In genomic region chr2:151930389-151931074, GRCm38 (mm10) we compare ENCODE assay signal across 9 mouse cellular contexts. TPM values are rescaled to one million over a fixed set of nuclear protein-coding genes. Genes with fewer than 3 reads are reported as not detected.
DNase-seq lines count a peak whose midpoint lies in the region; ATAC-seq and TF ChIP-seq lines count a peak whose summit lies in the region.
"Had no signal": no experiment of that assay in that cellular context is flagged by ENCODE, and none has a peak within 500 bp of the region (broad histone marks: within the 10 kb centered on the region; RNA-seq: fewer than 3 reads in every experiment).

No protein-coding gene starts in this region.

- no peak overlapping the region for H3K4me3 ChIP-seq in MEL (ENCODE audit: control insufficient read depth in 1 of 2, insufficient read depth in 1 of 2, low read depth in 2 of 2, low read length in 2 of 2)
- no peak overlapping the region for H3K4me3 ChIP-seq in forebrain, embryonic 11.5 days (ENCODE audit: low read depth, low read length)
- no peak overlapping the region for H3K4me3 ChIP-seq in hindbrain, embryonic 11.5 days (ENCODE audit: low read depth, low read length)
- H3K4me3 ChIP-seq: limb, embryonic 15.5 days had no signal

- DNase-seq in MEL (ENCODE audit: low read depth, low spot score): peak; percentile 72
- DNase-seq in c-Kit-positive CD71-negative TER-119-negative erythroid progenitor cells, embryonic 14.5 days (ENCODE audit: low read depth): peak; percentile 66
- peak; percentile 91 for DNase-seq in forebrain, embryonic 11.5 days (ENCODE audit: low spot score)
- DNase-seq in hindbrain, embryonic 11.5 days (ENCODE audit: low spot score): peak; percentile 93
- peak; percentile 56 to 82 for DNase-seq in layer of hippocampus, adult 8-10 months (ENCODE audit: low spot score in 2 of 2)
- DNase-seq in lung, postnatal 14 days: peak; percentile 94
- DNase-seq in retina, embryonic 14.5 days (ENCODE audit: low spot score): peak; percentile 92
- peak; percentile 96 for DNase-seq in thymus, postnatal 4 days

- no peak overlapping the region for H3K4me2 ChIP-seq in forebrain, embryonic 11.5 days (ENCODE audit: low read depth, low read length, severe bottlenecking)
- H3K4me2 ChIP-seq in hindbrain, embryonic 11.5 days (replicated peaks; ENCODE audit: low read depth, low read length): no peak overlapping the region
- H3K4me2 ChIP-seq: limb, embryonic 15.5 days had no signal

- H3K4me1 ChIP-seq in MEL (ENCODE audit: control insufficient read depth in 1 of 2, insufficient read depth in 2 of 2, low read length in 2 of 2): no peaks in the 10 kb centered on the region
- H3K4me1 ChIP-seq in forebrain, embryonic 11.5 days (replicated peaks; ENCODE audit: control insufficient read depth, insufficient read depth, low read length): no peaks in the 10 kb centered on the region
- no peaks in the 10 kb centered on the region for H3K4me1 ChIP-seq in hindbrain, embryonic 11.5 days (replicated peaks; ENCODE audit: control insufficient read depth, insufficient read depth, low read length)
- H3K4me1 ChIP-seq: limb, embryonic 15.5 days had no signal

- H3K79me2 ChIP-seq in MEL (ENCODE audit: control insufficient read depth, insufficient read depth, low read length, poor library complexity): no peaks in the 10 kb centered on the region

- H3K27me3 ChIP-seq in MEL (ENCODE audit: control insufficient read depth in 1 of 2, insufficient read depth in 2 of 2, low read length in 2 of 2): no peaks in the 10 kb centered on the region
- H3K27me3 ChIP-seq in forebrain, embryonic 11.5 days (ENCODE audit: control insufficient read depth, insufficient read depth, low read length): no peaks in the 10 kb centered on the region
- H3K27me3 ChIP-seq in hindbrain, embryonic 11.5 days (ENCODE audit: control insufficient read depth, insufficient read depth, low read length): no peaks in the 10 kb centered on the region
- H3K27me3 ChIP-seq: limb, embryonic 15.5 days had no signal

- TF ChIP-seq EP300 in MEL (IDR thresholded peaks at IDR 0.05; ENCODE audit: low read depth in 1 of 2, low read length in 2 of 2): no peak

- peak; percentile 57 for TF ChIP-seq RAD21 in MEL (IDR thresholded peaks at IDR 0.05; ENCODE audit: low read depth, low read length)

- no peak overlapping the region for H3K9ac ChIP-seq in MEL (ENCODE audit: control insufficient read depth, low read depth, low read length, poor library complexity, severe bottlenecking)
- H3K9ac ChIP-seq in forebrain, embryonic 11.5 days (ENCODE audit: low read length): no peak overlapping the region
- no peak overlapping the region for H3K9ac ChIP-seq in hindbrain, embryonic 11.5 days (ENCODE audit: low read depth, low read length)
- H3K9ac ChIP-seq: limb, embryonic 15.5 days had no signal

- ATAC-seq in forebrain, embryonic 11.5 days (replicated peaks; ENCODE audit: low FRiP score): peak; percentile 81
- peak; percentile 73 for ATAC-seq in hindbrain, embryonic 11.5 days (ENCODE audit: low FRiP score)

- no peak overlapping the region for H3K27ac ChIP-seq in MEL (ENCODE audit: control insufficient read depth, low read depth, low read length)
- H3K27ac ChIP-seq in forebrain, embryonic 11.5 days (ENCODE audit: low read depth, low read length): no peak overlapping the region
- H3K27ac ChIP-seq in hindbrain, embryonic 11.5 days (ENCODE audit: low read depth, low read length): no peak overlapping the region
- H3K27ac ChIP-seq: limb, embryonic 15.5 days had no signal

- 32% methylated on average over 7 of the region's 7 CpGs for WGBS in forebrain, embryonic 11.5 days
- 33% methylated on average over 7 of the region's 7 CpGs for whole genome bisulfite sequencing in hindbrain, embryonic 11.5 days

- TF ChIP-seq CTCF in MEL (IDR thresholded peaks at IDR 0.05 in 2 of 3, conservative IDR thresholded peaks at IDR 0.05 in 1 of 3; ENCODE audit: control insufficient read depth in 1 of 3, insufficient read depth in 1 of 3, low read depth in 2 of 3, low read length in 3 of 3, poor library complexity in 1 of 3, severe bottlenecking in 1 of 3): peak; percentile 90 to 95 (median 92)

- H3K36me3 ChIP-seq in MEL (ENCODE audit: control insufficient read depth in 1 of 2, insufficient read depth in 2 of 2, low read length in 2 of 2): no peaks in the 10 kb centered on the region
- H3K36me3 ChIP-seq in forebrain, embryonic 11.5 days (ENCODE audit: control insufficient read depth, insufficient read depth, low read length): no peaks in the 10 kb centered on the region
- H3K36me3 ChIP-seq in hindbrain, embryonic 11.5 days (ENCODE audit: control insufficient read depth, insufficient read depth, low read length): no peaks in the 10 kb centered on the region
- H3K36me3 ChIP-seq: limb, embryonic 15.5 days had no signal

- H3K9me3 ChIP-seq in MEL (replicated peaks; ENCODE audit: insufficient read depth, low read length): no peaks in the 10 kb centered on the region
- no peaks in the 10 kb centered on the region for H3K9me3 ChIP-seq in forebrain, embryonic 11.5 days (ENCODE audit: control insufficient read depth, low read length)
- no peaks in the 10 kb centered on the region for H3K9me3 ChIP-seq in hindbrain, embryonic 11.5 days (ENCODE audit: control insufficient read depth, low read length)
- H3K9me3 ChIP-seq: limb, embryonic 15.5 days had no signal

- TF ChIP-seq POLR2A in MEL (IDR thresholded peaks at IDR 0.05; ENCODE audit: control insufficient read depth in 1 of 2, insufficient read depth in 1 of 2, low read depth in 1 of 2, low read length in 2 of 2, poor library complexity in 1 of 2): no peak

TF ChIP-seq in MEL, 35 proteins besides CTCF, POLR2A, EP300 and RAD21:
- TF ChIP-seq MXI1 (IDR thresholded peaks at IDR 0.05; ENCODE audit: low read depth, low read length) (no peak), ZC3H11A (IDR thresholded peaks at IDR 0.05; ENCODE audit: low read depth, low read length) (peak; percentile 50; the same call in 1 of the 2 replicates), JUND (IDR thresholded peaks at IDR 0.05; ENCODE audit: low read depth, low read length) (no peak), SMC3 (IDR thresholded peaks at IDR 0.05; ENCODE audit: low read depth, low read length) (peak; percentile 81)

RNA-seq across cellular contexts. Expression of gene Angpt4, which starts 19.5 kb away (rescaled TPM):
- total RNA-seq in MEL (2012; rRNA removed): not detected in 2 replicates
- not detected for polyA plus RNA-seq in MEL (2012; ENCODE audit: insufficient read depth in 1 of 2, insufficient read length in 2 of 2, low read depth in 1 of 2, low replicate concordance in 2 of 2, missing spikeins in 1 of 2)
- not detected in 2 replicates for polyA plus RNA-seq in forebrain, embryonic 11.5 days (2014; fragmentation: Nextera tagmentation; extraction: Ambion mirVana)
- polyA plus RNA-seq in hindbrain, embryonic 11.5 days (2014; fragmentation: Nextera tagmentation; extraction: Ambion mirVana): 0.14 and 0.23 TPM in 2 replicates
- total RNA-seq in layer of hippocampus, adult 8-10 months (2022): under 1 TPM in 1 of 4 experiments, not detected in 3; 0.14 TPM

RNA-seq across cellular contexts. Expression of gene Fam110a, which starts 49.5 kb away (rescaled TPM):
- 5.7 TPM in 2 replicates for total RNA-seq in MEL (2012; rRNA removed)
- polyA plus RNA-seq in MEL (2012; ENCODE audit: insufficient read depth in 1 of 2, insufficient read length in 2 of 2, low read depth in 1 of 2, low replicate concordance in 2 of 2, missing spikeins in 1 of 2): 10 to 100 TPM in 1 of 2 experiments, not detected in 1; 10.8 TPM
- 85.6 and 88.1 TPM in 2 replicates for polyA plus RNA-seq in forebrain, embryonic 11.5 days (2014; fragmentation: Nextera tagmentation; extraction: Ambion mirVana)
- polyA plus RNA-seq in hindbrain, embryonic 11.5 days (2014; fragmentation: Nextera tagmentation; extraction: Ambion mirVana): 87.1 and 87.5 TPM in 2 replicates
- 1 to 10 TPM; 5.9 to 8.0 (median 7.2) TPM for total RNA-seq in layer of hippocampus, adult 8-10 months (2022)
